Mouse (Mus musculus) midbrain, embryonic 15.5 days (tissue): ENCODE measurements at regions not wholly inside any gene's neighbourhood (a gene's known extent, or its start where the extent isn't known, plus 50 kb on each side); places are given as distances from the start of the nearest gene placed in this dataset.

ENCODE experiments used
- ATAC-seq: fragments of 200-750 bp; cut with Nextera tagmentation; replicated peaks from 2 replicates; pipeline ENCODE4 v1.8.0; 2017; ENCODE audit warnings: moderate TSS enrichment
- H3K27ac ChIP-seq: fragments of 300-500 bp; sonication (generic); 2 replicates; pipeline ENCODE4 v1.5.1; 2015; ENCODE audit warnings: mild to moderate bottlenecking, inconsistent platforms
- H3K27me3 ChIP-seq: fragments of 300-500 bp; sonication (generic); replicated peaks from 2 replicates; pipeline ENCODE4 v1.6.1; 2015; ENCODE audit warnings: inconsistent platforms
- H3K36me3 ChIP-seq: fragments of 300-500 bp; sonication (generic); replicated peaks from 2 replicates; pipeline ENCODE4 v1.6.1; 2015; ENCODE audit warnings: inconsistent platforms
- H3K4me1 ChIP-seq: fragments of 300-500 bp; sonication (generic); 2 replicates; pipeline ENCODE4 v1.6.1; 2015; ENCODE audit warnings: inconsistent platforms
- H3K4me2 ChIP-seq: fragments of 300-500 bp; sonication (generic); 2 replicates; pipeline ENCODE4 v1.6.1; 2015; ENCODE audit warnings: inconsistent platforms, mild to moderate bottlenecking, moderate library complexity
- H3K4me3 ChIP-seq: fragments of 300-500 bp; sonication (generic); 2 replicates; pipeline ENCODE4 v1.5.1; 2015; ENCODE audit warnings: mild to moderate bottlenecking, inconsistent platforms
- H3K9ac ChIP-seq: fragments of 300-500 bp; sonication (generic); 2 replicates; pipeline ENCODE4 v1.6.1; 2015; ENCODE audit warnings: mild to moderate bottlenecking, inconsistent platforms
- H3K9me3 ChIP-seq: fragments of 300-500 bp; sonication (generic); 2 replicates; pipeline ENCODE4 v1.6.1; 2016; ENCODE audit warnings: inconsistent platforms
- WGBS: fragments of 180-500 bp; shearing (Covaris S2); methylation state at CpG from one replicate; pipeline ENCODE4 v1.1.7; 2015; ENCODE audit warnings: mixed read lengths; 5-methylcytosine and 5-hydroxymethylcytosine counted together

DNA sequence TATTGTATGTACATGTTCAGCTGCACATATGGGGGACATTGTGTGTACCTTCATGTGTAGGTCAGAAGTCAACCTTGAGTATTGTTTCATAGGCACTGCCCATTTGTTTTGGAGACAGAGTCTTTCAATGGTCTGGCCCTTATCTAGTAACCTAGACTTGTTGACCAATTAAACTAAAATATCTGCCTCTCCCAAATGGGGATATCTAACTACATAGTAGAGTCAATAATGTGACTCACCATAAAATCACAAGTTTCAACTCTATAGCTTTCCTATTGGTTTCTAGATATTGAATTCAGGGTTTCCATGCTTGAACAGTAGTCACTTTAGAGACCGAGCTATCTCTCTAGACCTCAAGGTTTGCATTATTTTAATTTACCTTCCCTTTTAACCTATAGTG, 174.0 kb upstream of the Celf2 start:
- H3K4me3 ChIP-seq, result no peak overlapping the region
- no peak overlapping the region for H3K4me2 ChIP-seq
- no peaks in the 10 kb centered on the region for H3K36me3 ChIP-seq
- no peak overlapping the region for H3K27ac ChIP-seq
- no peak overlapping the region for H3K9ac ChIP-seq
- no peaks in the 10 kb centered on the region for H3K27me3 ChIP-seq
- no peak for ATAC-seq
- 97% methylated on average over 1 of the region's 1 CpGs for WGBS
- H3K4me1 ChIP-seq, result no peaks in the 10 kb centered on the region
- no peaks in the 10 kb centered on the region for H3K9me3 ChIP-seq

DNA sequence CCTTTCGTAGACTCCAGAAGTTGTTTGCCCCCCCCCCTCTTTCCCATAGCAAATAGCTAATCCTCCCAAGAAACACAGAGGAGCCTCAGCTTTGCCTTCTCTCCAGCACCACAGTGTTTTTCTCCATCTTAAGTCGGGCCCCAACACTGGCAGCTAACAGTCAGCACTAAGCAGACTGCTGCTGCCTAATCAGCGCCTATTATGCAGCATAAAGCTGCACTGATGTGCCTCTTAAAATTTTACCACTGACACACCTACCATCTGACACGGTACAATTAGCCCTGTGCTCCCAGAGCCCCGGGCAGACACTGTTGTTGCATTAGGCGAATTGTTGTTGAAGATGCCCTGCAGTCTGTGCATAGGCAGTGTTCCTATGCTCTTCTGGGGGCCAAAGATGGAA, 131.5 kb upstream of the Celf2 start:
- no peak overlapping the region for H3K27ac ChIP-seq
- H3K4me2 ChIP-seq, result no peak overlapping the region
- H3K4me1 ChIP-seq, result peaks cover 3% of the 10 kb centered on the region; the same call in 1 of the 2 replicates
- 55% methylated on average over 6 of the region's 6 CpGs for WGBS
- H3K9ac ChIP-seq, result no peak overlapping the region
- no peaks in the 10 kb centered on the region for H3K27me3 ChIP-seq
- H3K4me3 ChIP-seq, result no peak overlapping the region
- H3K36me3 ChIP-seq, result no peaks in the 10 kb centered on the region
- H3K9me3 ChIP-seq, result no peaks in the 10 kb centered on the region
- 0 out of 2 replicates have a peak, but pooled peaks have one; percentile 30 for ATAC-seq

DNA sequence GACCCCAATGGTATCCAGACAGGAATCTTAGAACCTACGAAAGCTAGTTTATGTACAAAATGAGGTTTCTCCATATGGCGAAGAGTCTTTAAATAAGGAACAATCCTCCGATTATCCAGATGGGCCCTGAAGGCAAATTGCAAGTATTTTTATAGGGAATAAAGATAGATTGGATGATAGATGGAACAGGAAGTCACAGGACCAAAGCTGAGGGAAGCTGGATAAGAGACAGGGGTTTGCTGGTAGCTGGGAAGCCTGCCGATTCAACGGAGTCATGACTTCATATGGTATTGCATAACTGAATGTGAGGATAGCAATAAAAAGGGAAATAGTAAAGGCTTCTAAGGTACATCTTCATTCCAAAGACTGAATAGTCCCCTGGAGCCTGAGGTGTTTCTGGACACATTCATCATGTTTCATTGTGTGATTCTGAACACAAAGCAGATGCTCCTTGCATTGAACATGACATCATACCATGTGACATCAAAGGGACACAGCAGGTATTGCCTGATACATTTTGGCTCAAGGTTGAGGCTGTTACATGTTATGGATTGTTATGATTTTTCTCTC, 113.4 kb upstream of the Celf2 start:
- no peak overlapping the region for H3K4me2 ChIP-seq
- no peaks in the 10 kb centered on the region for H3K27me3 ChIP-seq
- no peak overlapping the region for H3K27ac ChIP-seq
- ATAC-seq, result no peak
- H3K4me1 ChIP-seq, result no peaks in the 10 kb centered on the region
- no peaks in the 10 kb centered on the region for H3K36me3 ChIP-seq
- no peaks in the 10 kb centered on the region for H3K9me3 ChIP-seq
- WGBS, result 90% methylated on average over 5 of the region's 5 CpGs
- H3K9ac ChIP-seq, result no peak overlapping the region
- H3K4me3 ChIP-seq, result no peak overlapping the region

DNA sequence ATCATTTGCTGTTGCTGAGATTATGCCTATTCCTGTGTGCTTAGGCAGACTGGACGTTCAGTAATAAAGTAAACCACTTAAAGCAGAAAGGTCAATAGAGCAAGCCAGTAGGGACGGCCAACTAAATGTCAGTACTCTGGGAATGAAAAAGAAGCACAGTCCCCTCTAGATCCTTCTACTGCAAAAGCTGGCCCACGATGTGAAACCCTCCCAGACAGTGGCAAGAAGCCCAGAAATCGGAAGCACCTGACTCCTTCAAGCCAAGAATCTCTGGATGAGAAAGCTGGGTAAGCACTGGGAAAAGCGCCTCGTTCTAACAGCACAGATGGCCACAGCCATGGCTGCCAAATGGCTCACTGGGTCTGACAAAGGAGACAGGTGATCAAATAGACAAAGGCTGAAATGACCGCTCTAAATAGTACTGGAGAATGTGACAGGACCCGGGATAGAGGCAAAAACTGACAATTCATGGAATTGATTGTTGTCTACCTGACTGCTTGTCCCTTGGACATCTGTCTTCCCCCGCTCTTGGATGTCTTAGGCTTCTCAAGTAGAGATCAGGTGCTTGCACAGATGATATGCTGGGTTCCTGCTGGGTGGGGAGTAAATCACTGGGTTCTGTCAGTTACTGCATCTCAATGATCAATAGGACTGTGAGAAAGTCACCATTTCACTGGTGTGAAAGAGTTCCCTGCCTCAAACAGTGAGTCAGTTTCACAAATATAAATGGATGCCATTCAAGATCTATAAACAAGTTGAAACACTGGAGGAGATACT, 110.7 kb upstream of the Celf2 start:
- H3K4me3 ChIP-seq, result no peak overlapping the region
- no peaks in the 10 kb centered on the region for H3K27me3 ChIP-seq
- ATAC-seq, result 0 out of 2 replicates have a peak, but pooled peaks have one; percentile 27

DNA sequence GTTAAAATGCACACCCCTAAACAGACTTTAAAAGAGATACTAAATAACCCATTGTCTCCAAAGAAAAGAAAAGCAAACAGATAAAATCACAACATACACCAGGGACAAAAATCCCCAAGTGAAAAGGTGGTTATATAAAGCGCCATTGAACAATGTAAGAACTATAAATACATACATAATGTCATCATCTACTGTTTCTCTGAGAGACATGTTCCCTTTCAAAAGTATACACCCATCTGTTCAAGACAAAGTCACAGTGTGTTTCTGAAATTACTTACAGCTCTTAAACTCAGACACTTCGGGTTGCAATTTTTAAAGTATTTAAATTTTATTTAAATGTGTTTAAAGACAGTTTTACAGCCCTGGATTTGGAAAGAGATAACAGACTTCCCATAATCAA, 68.8 kb upstream of the Celf2 start:
- no peaks in the 10 kb centered on the region for H3K27me3 ChIP-seq
- ATAC-seq, result no peak
- H3K9me3 ChIP-seq, result no peaks in the 10 kb centered on the region
- no peak overlapping the region for H3K27ac ChIP-seq
- no peak overlapping the region for H3K9ac ChIP-seq
- no peak overlapping the region for H3K4me2 ChIP-seq
- H3K4me3 ChIP-seq, result no peak overlapping the region
- WGBS, result 84% methylated on average over 2 of the region's 2 CpGs
- no peaks in the 10 kb centered on the region for H3K36me3 ChIP-seq
- H3K4me1 ChIP-seq, result no peaks in the 10 kb centered on the region

More for the DNA sequence above, 110.7 kb upstream of the Celf2 start:
- WGBS, result 81% methylated on average over 9 of the region's 9 CpGs
- Histone ChIP-seq H3K27ac (no peak overlapping the region), H3K36me3 (no peaks in the 10 kb centered on the region), H3K4me1 (no peaks in the 10 kb centered on the region), H3K9ac (no peak overlapping the region), H3K9me3 (no peaks in the 10 kb centered on the region), H3K4me2 (no peak overlapping the region)
